Mouse (Mus musculus): Measurements from ENCODE around the gene Nup188.

Nup188 gene

GRCm38 (mm10) chr2:30385591-30385990 lies 99.4 kb downstream of the Nup188 start:
- DNase-seq (ENCODE audit: low spot score in 2 of 2): no peak

GRCm38 (mm10) chr2:30386913-30387312 lies 100.7 kb downstream of the Nup188 start:
- DNase-seq (ENCODE audit: low spot score in 2 of 2): no peak

- DNase-seq (ENCODE audit: low spot score in 2 of 2): no peak
Observed at GRCm38 (mm10) chr2:30389000-30389399, 102.8 kb downstream of the Nup188 start.

- peak; percentile 95 to 97 for DNase-seq (ENCODE audit: low spot score in 2 of 2)
Observed at GRCm38 (mm10) chr2:30392114-30392576, 105.9 kb downstream of the Nup188 start, which contains the start of gene Dolpp1. Dolpp1 (plus strand) TSS chr2:30392254.

- DNase-seq (ENCODE audit: low spot score in 2 of 2): peak; percentile 44 to 91
Observed at GRCm38 (mm10) chr2:30392577-30393369, 106.6 kb downstream of the Nup188 start.

- no peak for DNase-seq (ENCODE audit: low spot score in 2 of 2)
Observed at GRCm38 (mm10) chr2:30393370-30393656, 107.1 kb downstream of the Nup188 start.
